Mouse (Mus musculus): ENCODE results near the gene Dzip1.

Dzip1 gene

DNA sequence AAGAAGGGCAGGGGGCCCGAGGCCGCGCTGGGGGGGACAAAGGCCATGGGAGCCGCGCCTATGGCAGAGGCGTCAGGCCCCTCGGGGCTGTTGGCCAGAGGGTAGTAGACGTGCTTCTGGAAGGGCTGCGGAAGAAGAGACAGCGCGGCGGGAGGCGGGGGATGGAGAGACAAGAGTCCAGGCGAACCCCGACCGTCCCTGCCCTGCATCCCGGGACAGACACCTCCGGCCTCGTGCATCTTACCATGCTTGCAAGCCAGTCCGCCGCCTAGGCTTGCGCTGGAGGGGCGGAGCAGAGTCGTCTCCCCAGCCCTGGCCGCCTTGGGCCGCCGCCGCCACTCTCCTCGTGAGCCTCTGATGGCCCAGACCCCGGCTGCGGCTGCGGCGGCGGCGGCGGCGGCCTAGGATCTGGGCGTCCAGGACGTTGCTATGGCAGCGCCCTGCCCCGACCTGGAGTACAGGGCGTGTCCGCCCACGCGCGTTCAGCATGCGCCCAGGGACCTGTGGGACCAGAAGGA lies 2.5 kb downstream of the Dzip1 start:
- in situ Hi-C loops (cut with MseI, MboI) = no loop called here

DNA sequence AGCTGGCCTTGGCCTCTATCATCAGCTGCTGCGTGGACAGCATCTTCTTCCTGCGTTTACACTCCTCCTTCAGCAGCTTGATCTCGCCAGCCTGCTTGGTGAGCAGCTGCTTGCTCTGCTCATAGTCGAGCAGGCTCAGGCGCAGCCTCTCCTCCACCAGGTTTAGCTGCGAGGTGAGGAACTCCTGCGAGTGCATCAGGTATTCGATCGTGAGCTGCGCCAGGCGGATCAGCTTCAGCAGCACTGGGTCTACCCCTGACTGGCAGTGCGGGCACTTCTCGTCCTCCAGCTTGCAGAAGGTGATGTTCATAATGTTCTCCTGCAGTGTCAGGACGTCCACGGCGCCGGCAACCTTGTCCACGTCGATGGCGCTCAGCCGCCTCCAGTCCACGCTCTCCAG lies 3.0 kb downstream of the Dzip1 start:
- in situ Hi-C loops (cut with MseI, MboI) = no loop called here

DNA sequence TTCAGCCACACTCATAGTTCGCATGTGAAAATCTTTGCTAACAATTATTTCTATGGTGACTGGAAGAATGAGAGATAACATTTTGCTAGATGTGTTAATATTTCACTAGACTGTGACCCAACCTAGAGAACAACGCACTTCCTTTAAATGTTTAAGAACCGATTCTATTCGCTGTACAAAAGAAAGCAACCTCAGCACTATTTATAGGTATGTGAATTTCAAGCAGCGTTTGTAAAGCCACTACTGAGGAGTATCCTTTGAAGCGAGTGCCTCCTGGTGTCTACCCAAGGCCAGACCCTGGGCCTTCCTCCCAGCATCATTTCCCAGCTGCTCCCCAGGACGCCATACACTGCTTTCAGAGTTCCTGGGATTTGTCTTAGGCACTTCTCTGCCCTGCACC lies 4.6 kb downstream of the Dzip1 start:
- in situ Hi-C loops (cut with MseI, MboI) = no loop called here

- in situ Hi-C loops (cut with MseI, MboI) = no loop called here
These were observed 6.2 kb downstream of the Dzip1 start for GRCm38 (mm10) chr14:118919025-118919424.

DNA sequence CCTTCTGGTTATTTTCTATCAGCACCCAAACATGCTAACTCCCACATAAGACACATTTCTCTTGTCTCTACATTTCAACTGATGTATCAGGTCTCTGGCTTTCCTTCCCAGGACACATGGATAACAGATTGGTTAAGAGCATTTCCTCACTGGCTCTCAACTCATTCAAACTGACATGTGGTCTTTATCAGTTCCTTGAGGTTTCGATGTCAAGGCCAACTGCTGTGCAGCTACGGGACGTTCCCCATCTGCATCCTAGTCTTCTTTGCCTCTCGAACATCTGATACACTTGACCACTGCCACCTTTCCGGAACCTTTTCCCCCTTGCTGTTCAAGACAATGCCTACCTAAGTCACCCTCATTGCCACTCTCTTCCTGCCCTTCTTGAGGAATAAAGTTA lies 11.6 kb downstream of the Dzip1 start:
- in situ Hi-C loops (cut with MseI, MboI) = no loop called here

DNA sequence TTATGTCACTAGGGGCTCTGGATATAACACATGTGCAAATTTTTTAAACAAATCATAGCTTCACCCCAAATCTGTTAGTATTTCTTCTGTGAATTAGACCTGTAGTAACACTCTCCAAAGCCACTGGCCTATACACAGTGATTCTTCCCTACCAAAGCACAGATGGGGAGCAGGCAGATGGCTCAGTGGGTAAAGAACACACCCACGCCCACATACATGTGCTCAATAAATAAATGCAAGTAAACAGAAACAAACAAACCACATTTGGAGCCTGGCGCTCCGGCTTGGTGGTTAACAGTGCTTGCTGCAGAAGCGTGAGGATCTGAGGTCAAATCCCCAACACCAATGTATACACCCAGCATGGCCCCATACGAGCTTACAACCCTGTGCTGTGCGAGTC lies 13.7 kb downstream of the Dzip1 start:
- in situ Hi-C loops (cut with MseI, MboI) = no loop called here

DNA sequence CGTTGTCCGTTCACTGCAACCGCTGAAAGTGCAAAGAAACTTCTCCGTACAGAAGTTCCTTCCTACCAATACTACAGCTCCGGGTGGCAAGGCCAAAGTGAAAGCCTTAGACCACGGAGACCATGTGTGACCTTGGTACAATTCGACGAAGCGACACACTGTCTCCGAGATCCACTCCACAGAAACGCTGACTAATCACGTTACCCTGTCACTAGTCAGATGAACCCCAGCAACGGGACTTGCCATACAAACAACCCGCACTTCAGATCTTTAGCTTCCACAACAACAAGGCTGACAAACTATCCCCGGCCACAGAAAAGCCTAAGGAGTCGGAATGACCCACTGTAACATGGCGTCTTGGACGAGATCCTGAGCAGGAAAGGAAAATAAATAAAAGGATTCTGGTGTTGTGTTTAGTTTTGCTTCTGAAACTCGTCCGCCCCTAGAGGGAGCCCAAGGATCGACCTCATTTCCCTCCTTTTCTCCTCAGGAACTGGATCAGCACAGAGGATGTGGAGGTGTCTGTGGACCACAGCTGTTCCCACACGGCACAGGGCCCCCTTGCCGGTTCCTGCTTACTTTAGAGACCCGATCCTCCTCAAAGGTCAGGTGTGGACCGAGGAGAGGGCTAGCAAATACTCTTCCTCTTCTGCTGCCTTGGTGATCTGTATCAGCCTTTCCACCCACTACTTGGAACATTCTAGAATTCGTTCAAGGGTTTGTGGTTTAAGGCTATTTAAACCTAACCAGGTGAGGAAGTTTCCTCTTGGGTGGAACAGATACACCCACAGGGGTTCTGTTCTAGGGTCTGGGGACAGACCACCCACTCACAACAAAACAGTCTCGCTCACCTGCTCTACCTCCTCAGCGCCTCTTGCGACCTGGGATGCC lies 14.7 kb downstream of the Dzip1 start:
- in situ Hi-C loops (cut with MseI, MboI) = no loop called here

- in situ Hi-C loops (cut with MseI, MboI) = no loop called here
These were observed 15.4 kb downstream of the Dzip1 start for GRCm38 (mm10) chr14:118909872-118910271.

- in situ Hi-C loops (cut with MseI, MboI) = no loop called here
These were observed 17.7 kb downstream of the Dzip1 start for GRCm38 (mm10) chr14:118907592-118907991.

GRCm38 (mm10) chr14:118903867-118904562 lies 21.2 kb downstream of the Dzip1 start:
- in situ Hi-C loops (cut with MseI, MboI) = no loop called here

DNA sequence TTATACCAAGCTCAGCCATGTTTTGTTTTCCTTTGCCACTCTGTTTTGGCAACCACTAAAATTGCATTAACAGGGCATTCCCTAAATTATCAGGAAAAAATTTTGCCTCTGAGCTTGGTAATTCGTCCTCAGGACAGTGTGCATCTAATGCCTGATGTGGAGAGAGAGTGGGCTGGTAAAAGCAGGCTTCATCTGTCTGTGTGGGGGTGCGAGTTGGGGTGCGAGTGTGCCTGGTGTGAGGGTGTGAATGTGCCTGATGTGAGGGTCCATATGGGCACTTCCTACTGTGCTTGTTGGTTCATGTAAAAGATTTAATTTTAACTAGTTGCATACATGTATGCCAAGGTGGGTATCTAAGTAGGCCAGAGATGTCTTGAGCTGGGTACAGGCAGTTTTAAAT lies 21.9 kb downstream of the Dzip1 start:
- in situ Hi-C loops (cut with MseI, MboI) = no loop called here

- in situ Hi-C loops (cut with MseI, MboI) = no loop called here
These were observed 24.3 kb downstream of the Dzip1 start for GRCm38 (mm10) chr14:118900911-118901310.

DNA sequence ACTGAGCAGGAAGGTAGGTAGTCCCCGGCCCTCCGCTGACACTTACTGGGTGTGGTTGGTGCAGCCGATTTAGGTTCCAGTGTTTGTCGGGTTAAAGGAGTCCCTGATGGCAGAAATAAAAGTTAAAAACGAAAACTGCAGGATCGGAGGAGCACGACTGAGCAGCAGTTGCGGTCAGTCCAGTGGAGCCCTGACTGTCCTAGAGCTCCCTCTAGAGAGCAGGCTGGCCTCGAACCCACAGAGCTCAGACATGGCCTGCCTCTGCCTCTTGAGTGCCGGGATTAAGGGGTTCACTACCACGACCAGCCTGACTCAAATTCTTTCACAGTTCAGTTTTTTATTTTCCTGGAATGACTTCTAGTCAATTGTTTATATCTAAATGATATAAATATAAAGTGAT lies 25.3 kb downstream of the Dzip1 start:
- in situ Hi-C loops (cut with MseI, MboI) = no loop called here

DNA sequence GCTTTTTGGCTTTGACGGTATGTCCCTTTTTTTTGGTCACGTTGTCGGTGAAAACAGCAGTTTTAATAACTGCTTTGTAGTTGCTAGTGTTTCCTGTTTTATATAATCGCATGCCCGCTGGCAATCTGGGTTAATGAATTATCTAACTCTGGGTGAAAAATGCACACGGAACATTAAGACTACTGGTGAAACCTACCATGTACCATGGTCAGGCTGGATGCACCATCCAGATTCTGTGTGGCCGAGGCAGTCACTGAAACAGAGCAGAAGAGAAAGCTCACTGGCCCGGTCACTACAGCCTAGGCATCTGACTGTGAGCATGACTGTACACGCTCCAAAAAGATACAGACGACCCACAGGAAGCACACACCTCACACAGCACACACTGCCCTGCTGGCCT lies 29.6 kb downstream of the Dzip1 start:
- in situ Hi-C loops (cut with MseI, MboI) = no loop called here

- in situ Hi-C loops (cut with MseI, MboI) = no loop called here
These were observed 30.0 kb downstream of the Dzip1 start for GRCm38 (mm10) chr14:118895228-118895627.

GRCm38 (mm10) chr14:118890101-118890500 lies 35.2 kb downstream of the Dzip1 start:
- in situ Hi-C loops (cut with MseI, MboI) = no loop called here

GRCm38 (mm10) chr14:118884250-118884556 lies 41.1 kb downstream of the Dzip1 start:
- in situ Hi-C loops (cut with MseI, MboI) = no loop called here

DNA sequence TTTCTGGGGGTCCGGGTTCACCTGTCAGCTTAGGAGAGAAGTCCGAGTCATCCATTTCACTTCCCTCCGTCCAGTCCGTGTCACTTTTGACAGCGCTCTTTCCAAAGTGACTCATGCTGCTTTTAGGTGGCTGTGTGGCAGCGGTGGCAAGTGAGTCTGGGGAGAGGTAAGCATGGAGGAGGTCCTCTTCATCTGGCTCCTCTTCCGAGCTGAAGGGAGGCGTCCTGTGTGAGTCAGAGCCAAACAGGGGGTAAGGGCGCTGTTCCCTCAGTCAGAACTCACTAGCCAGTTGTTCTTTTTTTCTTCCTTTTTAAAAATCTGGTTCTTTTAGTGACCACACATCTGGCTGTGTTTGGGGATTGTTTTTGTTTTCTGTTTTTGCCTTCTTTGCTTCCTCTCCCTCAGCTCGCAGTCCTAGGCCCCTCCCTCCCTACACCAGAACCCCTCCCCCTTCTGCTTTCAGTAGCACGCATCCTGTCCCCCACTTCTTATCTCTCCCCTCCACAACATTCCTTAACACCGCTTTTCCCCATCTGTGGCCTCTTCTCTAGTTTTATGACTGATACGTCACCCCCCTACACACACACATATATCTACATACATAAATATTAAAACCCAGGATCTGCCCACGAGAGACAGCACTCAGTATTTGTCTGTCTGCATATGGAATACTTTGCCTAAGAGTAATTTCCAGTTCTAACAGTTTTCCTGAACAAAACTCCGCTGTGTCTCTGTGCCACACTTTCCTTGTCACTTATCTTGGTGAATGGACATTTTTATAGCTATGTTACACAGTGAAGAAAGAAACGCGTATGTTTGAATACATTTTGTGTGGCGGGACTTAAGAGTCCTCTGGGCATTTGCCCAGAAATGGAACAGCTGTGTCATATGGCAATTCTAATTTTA lies 41.7 kb downstream of the Dzip1 start:
- in situ Hi-C loops (cut with MseI, MboI) = no loop called here

DNA sequence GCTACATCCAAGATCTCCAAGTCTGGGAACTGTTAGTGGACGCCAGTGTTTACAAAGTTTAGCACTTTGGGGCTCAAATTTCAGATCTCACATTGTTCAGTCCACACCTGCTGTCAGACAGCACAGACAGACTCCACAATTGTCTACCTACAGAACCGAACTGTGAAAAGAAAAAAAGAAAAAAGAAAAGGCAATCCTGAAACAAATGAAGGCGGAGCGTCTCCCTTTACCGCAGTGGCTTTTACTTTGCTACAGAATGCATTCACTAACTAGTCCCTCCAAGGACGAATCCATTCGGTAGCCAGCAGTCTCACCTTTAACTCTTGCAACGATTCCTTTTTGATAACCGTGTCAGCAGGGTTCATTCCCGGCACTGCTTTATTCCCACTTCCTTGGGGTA lies 44.6 kb downstream of the Dzip1 start:
- in situ Hi-C loops (cut with MseI, MboI) = no loop called here

DNA sequence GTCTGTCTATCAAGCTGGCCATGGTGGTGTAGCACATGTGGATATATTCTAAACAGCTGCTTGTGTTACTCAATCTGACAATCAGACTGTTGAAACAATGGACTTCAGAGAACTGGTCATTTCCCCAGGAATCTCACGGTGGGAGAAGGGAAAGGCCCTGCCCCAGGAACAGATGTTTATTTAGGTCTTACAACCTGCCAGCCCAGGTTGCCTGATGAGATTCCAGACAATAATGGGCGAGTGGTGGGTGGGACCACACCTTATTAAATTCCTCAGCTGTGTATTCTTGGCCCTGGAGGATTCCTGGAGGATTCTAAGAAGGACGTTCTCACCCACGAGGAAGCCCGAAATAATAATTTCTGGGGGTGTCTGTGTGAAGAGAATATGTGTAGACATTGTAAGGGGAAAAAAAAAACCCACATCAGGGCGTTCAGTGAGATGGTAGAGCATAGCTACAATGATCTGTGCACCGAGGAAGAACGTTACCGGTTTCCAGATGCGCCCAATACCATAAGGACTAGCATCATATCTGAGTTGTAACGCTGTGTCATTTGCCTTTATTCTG lies 46.8 kb downstream of the Dzip1 start:
- in situ Hi-C loops (cut with MseI, MboI) = no loop called here

- in situ Hi-C loops (cut with MseI, MboI) = no loop called here
These were observed 50.4 kb downstream of the Dzip1 start for GRCm38 (mm10) chr14:118874786-118875415.
